Mouse (Mus musculus) lung, postnatal 0 days (tissue): ENCODE data around the gene Prkce.

Experiments used
- CTCF ChIP-seq: IDR thresholded peaks from 2 replicates; pipeline ENCODE4 v1.5.1; 2016; ENCODE audit warnings: antibody characterized with exemption, mild to moderate bottlenecking
- EP300 ChIP-seq: IDR thresholded peaks from 2 replicates; pipeline ENCODE4 v1.6.1; 2016; ENCODE audit warnings: antibody characterized with exemption, mild to moderate bottlenecking, control low read depth

- TF ChIP-seq CTCF, result peak; percentile 37
- TF ChIP-seq EP300, result no peak
Observed at GRCm38 (mm10) chr17:86183788-86184187, 16.2 kb downstream of the Prkce start.
